Mouse (Mus musculus): ENCODE measurements around the gene Sntb2.

Sntb2 gene

GRCm38 (mm10) chr8:106934226-106934977 is 1.1 kb upstream of the Sntb2 start:
- no peak for TF ChIP-seq CTCF (conservative IDR thresholded peaks at IDR 0.05; ENCODE audit: low read length)
- no peak for TF ChIP-seq POU5F1 (IDR thresholded peaks at IDR 0.05; ENCODE audit: borderline replicate concordance, low read length)
- TF ChIP-seq NANOG (IDR thresholded peaks at IDR 0.05; ENCODE audit: borderline replicate concordance, low read length): no peak

GRCm38 (mm10) chr8:106935899-106936477 is 438 bp downstream of the Sntb2 start:
- TF ChIP-seq CTCF (conservative IDR thresholded peaks at IDR 0.05; ENCODE audit: low read length) (no peak), NANOG (IDR thresholded peaks at IDR 0.05; ENCODE audit: borderline replicate concordance, low read length) (no peak), POU5F1 (IDR thresholded peaks at IDR 0.05; ENCODE audit: borderline replicate concordance, low read length) (no peak)
- H3K9me3 ChIP-seq (ENCODE audit: low read length): no peaks in the 10 kb centered on the region

More at GRCm38 (mm10) chr8:106934226-106934977, 1.1 kb upstream of the Sntb2 start:
- 0 out of 2 replicates have a peak overlapping the region, but pooled peaks have one; percentile 32 for H3K4me3 ChIP-seq (replicated peaks; ENCODE audit: low read length)
- peaks cover 81% of the 10 kb centered on the region for H3K4me1 ChIP-seq (replicated peaks; ENCODE audit: low read depth, low read length)
- H3K27me3 ChIP-seq (ENCODE audit: insufficient read depth, low read length): no peaks in the 10 kb centered on the region
- H3K36me3 ChIP-seq (ENCODE audit: insufficient read depth, low read length): peaks cover 16% of the 10 kb centered on the region
- no peaks in the 10 kb centered on the region for H3K9me3 ChIP-seq (ENCODE audit: low read length)

GRCm38 (mm10) chr8:106936478-106937051 is 1.0 kb downstream of the Sntb2 start:
- H3K4me3 ChIP-seq (replicated peaks; ENCODE audit: low read length): peak overlapping the region; percentile 94
- no peaks in the 10 kb centered on the region for H3K9me3 ChIP-seq (ENCODE audit: low read length)
- H3K36me3 ChIP-seq (ENCODE audit: insufficient read depth, low read length): peaks cover 33% of the 10 kb centered on the region
- H3K27me3 ChIP-seq (ENCODE audit: insufficient read depth, low read length): no peaks in the 10 kb centered on the region
- TF ChIP-seq POU5F1 (IDR thresholded peaks at IDR 0.05; ENCODE audit: borderline replicate concordance, low read length) (no peak), CTCF (conservative IDR thresholded peaks at IDR 0.05; ENCODE audit: low read length) (no peak), NANOG (IDR thresholded peaks at IDR 0.05; ENCODE audit: borderline replicate concordance, low read length) (no peak)
- peaks cover 84% of the 10 kb centered on the region for H3K4me1 ChIP-seq (replicated peaks; ENCODE audit: low read depth, low read length)

More at GRCm38 (mm10) chr8:106935899-106936477, 438 bp downstream of the Sntb2 start:
- Histone ChIP-seq H3K4me3 (replicated peaks; ENCODE audit: low read length) (peak overlapping the region; percentile 94), H3K4me1 (replicated peaks; ENCODE audit: low read depth, low read length) (peaks cover 84% of the 10 kb centered on the region), H3K27me3 (ENCODE audit: insufficient read depth, low read length) (no peaks in the 10 kb centered on the region), H3K36me3 (ENCODE audit: insufficient read depth, low read length) (peaks cover 29% of the 10 kb centered on the region)

- H3K36me3 ChIP-seq (ENCODE audit: insufficient read depth, low read length): peaks cover 37% of the 10 kb centered on the region
- peaks cover 84% of the 10 kb centered on the region for H3K4me1 ChIP-seq (replicated peaks; ENCODE audit: low read depth, low read length)
- no peaks in the 10 kb centered on the region for H3K9me3 ChIP-seq (ENCODE audit: low read length)
- H3K27me3 ChIP-seq (ENCODE audit: insufficient read depth, low read length): no peaks in the 10 kb centered on the region
- no peak for TF ChIP-seq NANOG (IDR thresholded peaks at IDR 0.05; ENCODE audit: borderline replicate concordance, low read length)
- TF ChIP-seq CTCF (conservative IDR thresholded peaks at IDR 0.05; ENCODE audit: low read length): no peak
- TF ChIP-seq POU5F1 (IDR thresholded peaks at IDR 0.05; ENCODE audit: borderline replicate concordance, low read length): no peak
- H3K4me3 ChIP-seq (replicated peaks; ENCODE audit: low read length): peak overlapping the region; percentile 94
Observed at GRCm38 (mm10) chr8:106937081-106937800, 1.7 kb downstream of the Sntb2 start.

- no peak for TF ChIP-seq CTCF (conservative IDR thresholded peaks at IDR 0.05; ENCODE audit: low read length)
- TF ChIP-seq NANOG (IDR thresholded peaks at IDR 0.05; ENCODE audit: borderline replicate concordance, low read length): no peak
- no peak for TF ChIP-seq POU5F1 (IDR thresholded peaks at IDR 0.05; ENCODE audit: borderline replicate concordance, low read length)
- Histone ChIP-seq H3K27me3 (ENCODE audit: insufficient read depth, low read length) (no peaks in the 10 kb centered on the region), H3K36me3 (ENCODE audit: insufficient read depth, low read length) (peaks cover 71% of the 10 kb centered on the region), H3K4me3 (replicated peaks; ENCODE audit: low read length) (no peak overlapping the region), H3K9me3 (ENCODE audit: low read length) (no peaks in the 10 kb centered on the region), H3K4me1 (replicated peaks; ENCODE audit: low read depth, low read length) (peaks cover 98% of the 10 kb centered on the region)
Observed at GRCm38 (mm10) chr8:106941806-106942205, 6.3 kb downstream of the Sntb2 start.

- Histone ChIP-seq H3K27me3 (ENCODE audit: insufficient read depth, low read length) (no peaks in the 10 kb centered on the region), H3K4me3 (replicated peaks; ENCODE audit: low read length) (no peak overlapping the region), H3K9me3 (ENCODE audit: low read length) (no peaks in the 10 kb centered on the region), H3K36me3 (ENCODE audit: insufficient read depth, low read length) (peaks cover 64% of the 10 kb centered on the region), H3K4me1 (replicated peaks; ENCODE audit: low read depth, low read length) (peaks cover 96% of the 10 kb centered on the region)
- no peak for TF ChIP-seq CTCF (conservative IDR thresholded peaks at IDR 0.05; ENCODE audit: low read length)
- TF ChIP-seq NANOG (IDR thresholded peaks at IDR 0.05; ENCODE audit: borderline replicate concordance, low read length): no peak
- no peak for TF ChIP-seq POU5F1 (IDR thresholded peaks at IDR 0.05; ENCODE audit: borderline replicate concordance, low read length)
Observed at GRCm38 (mm10) chr8:106943874-106944418, 8.4 kb downstream of the Sntb2 start.

GRCm38 (mm10) chr8:106944756-106945155 is 9.2 kb downstream of the Sntb2 start:
- peaks cover 62% of the 10 kb centered on the region for H3K36me3 ChIP-seq (ENCODE audit: insufficient read depth, low read length)
- H3K27me3 ChIP-seq (ENCODE audit: insufficient read depth, low read length): no peaks in the 10 kb centered on the region
- no peak overlapping the region for H3K4me3 ChIP-seq (replicated peaks; ENCODE audit: low read length)
- no peak for TF ChIP-seq NANOG (IDR thresholded peaks at IDR 0.05; ENCODE audit: borderline replicate concordance, low read length)
- TF ChIP-seq POU5F1 (IDR thresholded peaks at IDR 0.05; ENCODE audit: borderline replicate concordance, low read length): no peak
- TF ChIP-seq CTCF (conservative IDR thresholded peaks at IDR 0.05; ENCODE audit: low read length): no peak
- no peaks in the 10 kb centered on the region for H3K9me3 ChIP-seq (ENCODE audit: low read length)
- peaks cover 96% of the 10 kb centered on the region for H3K4me1 ChIP-seq (replicated peaks; ENCODE audit: low read depth, low read length)
